Mouse (Mus musculus) T-helper 2 cell (primary cell): Measurements from ENCODE around the gene Rom1.
"Not testable (repeated sequence)": the region's sequence is repeated elsewhere in the genome, so short reads cannot be mapped to it uniquely, and the experiment has no call there.

ENCODE experiments used
- in situ Hi-C: fragments of 300-600 bp; cut with MboI, MseI; formaldehyde crosslinking; loops from one replicate; pipeline ENCODE4 v1.15.1; 2025; ENCODE audit warnings: high pct_unique_total_duplicates

Gene Rom1

GRCm38 (mm10) chr19:8929224-8930088 lies at the start of gene Rom1, which contains the start of gene Eml3:
Gene Rom1, minus strand, starts transcription at chr19:8929356.
Gene Eml3, plus strand, starts transcription at chr19:8929552.
- in situ Hi-C loops, result no loop called here

GRCm38 (mm10) chr19:8976535-8976934 lies 47.4 kb upstream of the Rom1 start:
- in situ Hi-C loops, result no loop called here

- in situ Hi-C loops, result no loop called here
Measured at GRCm38 (mm10) chr19:8975491-8975890, 46.3 kb upstream of the Rom1 start.

- in situ Hi-C loops, result no loop called here
Measured at GRCm38 (mm10) chr19:8974638-8975037, 45.5 kb upstream of the Rom1 start.

- in situ Hi-C loops, result not testable (repeated sequence)
Measured at GRCm38 (mm10) chr19:8972491-8972890, 43.3 kb upstream of the Rom1 start.

GRCm38 (mm10) chr19:8967893-8968292 lies 38.7 kb upstream of the Rom1 start:
- in situ Hi-C loops, result no loop called here

GRCm38 (mm10) chr19:8967373-8967743 lies 38.2 kb upstream of the Rom1 start:
- in situ Hi-C loops, result no loop called here

GRCm38 (mm10) chr19:8966590-8967372 lies 37.6 kb upstream of the Rom1 start, which contains the start of gene Eef1g:
Gene Eef1g, plus strand, starts transcription at chr19:8967041.
- in situ Hi-C loops, result no loop called here

GRCm38 (mm10) chr19:8966198-8966589 lies 37.0 kb upstream of the Rom1 start:
- in situ Hi-C loops, result no loop called here

- in situ Hi-C loops, result no loop called here
Measured at GRCm38 (mm10) chr19:8965771-8966170, 36.6 kb upstream of the Rom1 start.

GRCm38 (mm10) chr19:8965075-8965474 lies 35.9 kb upstream of the Rom1 start:
- in situ Hi-C loops, result no loop called here

GRCm38 (mm10) chr19:8962256-8962655 lies 33.1 kb upstream of the Rom1 start:
- in situ Hi-C loops, result loop anchor here (5.0 kb wide), 1 partner anchor 50 kb away; no protein-coding TSS in a partner anchor

GRCm38 (mm10) chr19:8954171-8954570 lies 25.0 kb upstream of the Rom1 start:
- in situ Hi-C loops, result no loop called here

- in situ Hi-C loops, result no loop called here
Measured at GRCm38 (mm10) chr19:8953135-8954039, 24.2 kb upstream of the Rom1 start, which contains the start of gene Tut1. Gene Tut1, plus strand, starts transcription at chr19:8953847.

- in situ Hi-C loops, result no loop called here
Measured at GRCm38 (mm10) chr19:8952241-8952640, 23.1 kb upstream of the Rom1 start.

GRCm38 (mm10) chr19:8950190-8950589 lies 21.0 kb upstream of the Rom1 start:
- in situ Hi-C loops, result no loop called here

GRCm38 (mm10) chr19:8946929-8947328 lies 17.8 kb upstream of the Rom1 start:
- in situ Hi-C loops, result no loop called here

- in situ Hi-C loops, result no loop called here
Measured at GRCm38 (mm10) chr19:8945251-8945650, 16.1 kb upstream of the Rom1 start.

GRCm38 (mm10) chr19:8944750-8945149 lies 15.6 kb upstream of the Rom1 start:
- in situ Hi-C loops, result loop anchor here (5.0 kb wide), 1 partner anchor 47 kb away; the partner anchor contains the start of gene Ganab

GRCm38 (mm10) chr19:8944062-8944461 lies 14.9 kb upstream of the Rom1 start:
- in situ Hi-C loops, result loop anchor here (5.0 kb wide), 1 partner anchor 47 kb away; the partner anchor contains the start of gene Ganab

GRCm38 (mm10) chr19:8943047-8943446 lies 13.9 kb upstream of the Rom1 start:
- in situ Hi-C loops, result loop anchor here (5.0 kb wide), 1 partner anchor 46 kb away; the partner anchor contains the start of gene Ganab
